Mouse (Mus musculus): ENCODE data around the gene Golph3. TPM values are rescaled to one million over a fixed set of nuclear protein-coding genes. Genes with fewer than 3 reads are reported as not detected.

Golph3 gene
- polyA plus RNA-seq, 1 experiment from 2014 or later: 68.7 TPM

- Histone ChIP-seq H3K36me3 (replicated peaks) (0 out of 2 replicates have a peak, but pooled peaks cover under 1% of the 10 kb centered on the region), H3K27ac (no peak overlapping the region), H3K27me3 (ENCODE audit: poor library complexity, severe bottlenecking) (peaks cover 38% of the 10 kb centered on the region), H3K9me3 (no peaks in the 10 kb centered on the region), H3K4me3 (no peak overlapping the region), H3K4me1 (peaks cover 28% of the 10 kb centered on the region)
- DNase-seq (ENCODE audit: extremely low spot score, low spot score): no peak
- 80% methylated on average over 10 of the region's 10 CpGs for WGBS
Measured at GRCm38 (mm10) chr15:12377800-12378199, 56.5 kb downstream of the Golph3 start.

GRCm38 (mm10) chr15:12380057-12380456 is 58.8 kb downstream of the Golph3 start:
- Histone ChIP-seq H3K4me3 (no peak overlapping the region), H3K27ac (no peak overlapping the region), H3K4me1 (peaks cover 19% of the 10 kb centered on the region), H3K27me3 (ENCODE audit: poor library complexity, severe bottlenecking) (peaks cover 16% of the 10 kb centered on the region), H3K9me3 (no peaks in the 10 kb centered on the region), H3K36me3 (replicated peaks) (no peaks in the 10 kb centered on the region)
- WGBS: 93% methylated on average over 3 of the region's 3 CpGs
- no peak for DNase-seq (ENCODE audit: extremely low spot score, low spot score)

DNA sequence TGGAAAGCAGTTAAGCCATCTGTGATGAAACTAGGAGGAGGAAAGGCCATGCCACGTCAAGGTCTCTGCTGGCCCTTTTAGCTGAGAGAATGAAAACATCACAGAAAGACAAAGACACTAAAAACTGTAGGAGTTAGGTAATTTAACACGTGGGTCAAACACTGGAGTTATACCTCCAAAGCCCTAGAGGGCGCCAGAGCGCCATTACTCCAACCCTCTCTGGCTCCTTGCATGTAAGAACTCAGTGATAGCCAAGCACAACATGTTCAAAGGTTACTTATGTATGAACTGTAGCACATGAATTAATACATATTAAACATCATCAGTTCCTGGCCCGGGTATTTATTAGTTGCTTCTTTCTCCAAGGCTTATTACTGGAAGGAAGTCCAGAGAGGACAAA is 59.3 kb downstream of the Golph3 start:
- Histone ChIP-seq H3K27me3 (ENCODE audit: poor library complexity, severe bottlenecking) (peaks cover 15% of the 10 kb centered on the region), H3K4me1 (peaks cover 17% of the 10 kb centered on the region), H3K36me3 (replicated peaks) (no peaks in the 10 kb centered on the region), H3K9me3 (no peaks in the 10 kb centered on the region), H3K4me3 (no peak overlapping the region), H3K27ac (no peak overlapping the region)
- 51% methylated on average over 5 of the region's 5 CpGs for WGBS
- no peak for DNase-seq (ENCODE audit: extremely low spot score, low spot score)

DNA sequence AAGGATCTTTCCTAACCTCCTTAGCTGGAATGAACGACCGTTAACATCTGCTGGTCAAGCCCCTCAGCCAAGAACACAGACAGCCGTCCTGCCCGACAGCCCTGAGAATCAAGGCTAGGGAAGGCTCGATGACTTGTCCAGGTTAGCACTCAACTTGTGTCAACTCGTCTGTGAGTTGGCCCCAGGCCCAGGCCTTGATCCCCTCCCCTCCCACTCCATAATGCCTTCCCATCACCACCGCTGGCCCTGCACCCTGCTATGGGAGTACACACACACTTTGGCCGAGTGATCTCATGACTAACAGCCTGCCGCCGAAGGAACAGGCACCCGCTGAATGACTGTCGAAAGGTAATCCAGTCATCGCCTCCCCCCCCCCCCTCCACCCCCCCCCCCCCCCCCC is 63.4 kb downstream of the Golph3 start:
- WGBS: 89% methylated on average over 13 of the region's 13 CpGs

GRCm38 (mm10) chr15:12388726-12389489 is 67.7 kb downstream of the Golph3 start:
- Histone ChIP-seq H3K4me3 (no peak overlapping the region), H3K4me1 (peaks cover 14% of the 10 kb centered on the region), H3K36me3 (replicated peaks) (no peaks in the 10 kb centered on the region), H3K27ac (no peak overlapping the region), H3K27me3 (ENCODE audit: poor library complexity, severe bottlenecking) (no peaks in the 10 kb centered on the region), H3K9me3 (no peaks in the 10 kb centered on the region)
- no peak for DNase-seq (ENCODE audit: extremely low spot score, low spot score)
- WGBS: 76% methylated on average over 15 of the region's 15 CpGs

More for the DNA sequence above, 63.4 kb downstream of the Golph3 start:
- H3K4me1 ChIP-seq: peaks cover 14% of the 10 kb centered on the region
- H3K9me3 ChIP-seq: no peaks in the 10 kb centered on the region
- H3K27ac ChIP-seq: no peak overlapping the region
- H3K27me3 ChIP-seq (ENCODE audit: poor library complexity, severe bottlenecking): no peaks in the 10 kb centered on the region
- H3K36me3 ChIP-seq (replicated peaks): no peaks in the 10 kb centered on the region
- no peak for DNase-seq (ENCODE audit: extremely low spot score, low spot score)
- H3K4me3 ChIP-seq: no peak overlapping the region

DNA sequence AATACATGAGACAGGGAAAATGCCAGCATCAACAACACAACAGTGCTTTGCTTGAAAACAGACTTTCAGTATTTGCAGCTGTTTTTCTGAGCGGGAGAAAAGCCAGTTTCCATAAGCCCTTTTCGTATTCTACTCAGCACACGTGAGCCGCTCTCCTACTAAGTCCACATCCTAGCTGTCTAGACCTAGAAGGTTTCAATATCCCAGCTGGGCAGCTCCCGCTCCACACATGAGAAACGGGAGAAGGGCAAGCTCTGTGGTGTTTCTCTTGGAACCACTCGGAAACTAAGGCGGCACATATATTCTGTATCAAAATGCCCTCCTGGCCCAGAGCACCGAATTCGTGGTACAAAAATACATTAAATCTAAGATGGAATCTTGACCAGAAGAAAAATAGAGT is 73.5 kb downstream of the Golph3 start:
- no peak overlapping the region for H3K4me3 ChIP-seq
- H3K27ac ChIP-seq: no peak overlapping the region
- H3K36me3 ChIP-seq (replicated peaks): no peaks in the 10 kb centered on the region
- no peaks in the 10 kb centered on the region for H3K9me3 ChIP-seq
- WGBS: 94% methylated on average over 10 of the region's 10 CpGs
- DNase-seq (ENCODE audit: extremely low spot score, low spot score): no peak
- no peaks in the 10 kb centered on the region for H3K27me3 ChIP-seq (ENCODE audit: poor library complexity, severe bottlenecking)
- no peaks in the 10 kb centered on the region for H3K4me1 ChIP-seq

DNA sequence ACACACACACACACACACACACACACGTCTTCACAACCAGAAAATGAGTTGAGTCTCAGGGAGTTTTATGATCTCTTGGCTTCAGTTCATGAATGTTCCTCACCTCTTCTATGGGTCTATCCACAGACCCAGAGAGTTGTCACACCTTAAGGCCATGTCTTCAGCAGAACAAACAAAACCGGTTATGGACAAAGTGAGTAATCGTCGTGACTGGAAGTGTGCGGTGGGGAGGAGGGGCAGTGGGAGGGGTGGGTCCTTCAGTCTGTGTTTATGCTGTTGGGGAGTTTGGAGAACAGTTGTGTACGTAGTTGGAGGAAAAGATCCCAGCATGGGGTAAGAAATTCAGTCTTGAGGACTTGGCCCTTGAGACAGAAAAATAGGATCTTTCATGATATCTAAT is 75.8 kb downstream of the Golph3 start:
- no peak overlapping the region for H3K4me3 ChIP-seq
- no peaks in the 10 kb centered on the region for H3K9me3 ChIP-seq
- no peak overlapping the region for H3K27ac ChIP-seq
- 90% methylated on average over 6 of the region's 6 CpGs for WGBS
- H3K4me1 ChIP-seq: no peaks in the 10 kb centered on the region
- no peaks in the 10 kb centered on the region for H3K36me3 ChIP-seq (replicated peaks)
- DNase-seq (ENCODE audit: extremely low spot score, low spot score): no peak
- H3K27me3 ChIP-seq (ENCODE audit: poor library complexity, severe bottlenecking): no peaks in the 10 kb centered on the region

Other genes starting within 250 kb of the Golph3 start
- gene Zfr, start 203.6 kb upstream of the Golph3 start, polyA plus RNA-seq (2016; fragmentation: Nextera tagmentation; extraction: Ambion mirVana): 126 and 135 TPM in 2 replicates
- 15.4 and 15.9 TPM in 2 replicates for gene Mtmr12, start 116.4 kb upstream of the Golph3 start, polyA plus RNA-seq (2016; fragmentation: Nextera tagmentation; extraction: Ambion mirVana)
- 1.4 TPM in 1 of 2 replicates, not detected in the other for gene 1810049J17Rik, start 449 bp downstream of the Golph3 start, polyA plus RNA-seq (2016; fragmentation: Nextera tagmentation; extraction: Ambion mirVana)

All from forebrain, embryonic 10.5 days (tissue).